ENCODE assay signal across 22 mouse cellular contexts in the genomic region with DNA sequence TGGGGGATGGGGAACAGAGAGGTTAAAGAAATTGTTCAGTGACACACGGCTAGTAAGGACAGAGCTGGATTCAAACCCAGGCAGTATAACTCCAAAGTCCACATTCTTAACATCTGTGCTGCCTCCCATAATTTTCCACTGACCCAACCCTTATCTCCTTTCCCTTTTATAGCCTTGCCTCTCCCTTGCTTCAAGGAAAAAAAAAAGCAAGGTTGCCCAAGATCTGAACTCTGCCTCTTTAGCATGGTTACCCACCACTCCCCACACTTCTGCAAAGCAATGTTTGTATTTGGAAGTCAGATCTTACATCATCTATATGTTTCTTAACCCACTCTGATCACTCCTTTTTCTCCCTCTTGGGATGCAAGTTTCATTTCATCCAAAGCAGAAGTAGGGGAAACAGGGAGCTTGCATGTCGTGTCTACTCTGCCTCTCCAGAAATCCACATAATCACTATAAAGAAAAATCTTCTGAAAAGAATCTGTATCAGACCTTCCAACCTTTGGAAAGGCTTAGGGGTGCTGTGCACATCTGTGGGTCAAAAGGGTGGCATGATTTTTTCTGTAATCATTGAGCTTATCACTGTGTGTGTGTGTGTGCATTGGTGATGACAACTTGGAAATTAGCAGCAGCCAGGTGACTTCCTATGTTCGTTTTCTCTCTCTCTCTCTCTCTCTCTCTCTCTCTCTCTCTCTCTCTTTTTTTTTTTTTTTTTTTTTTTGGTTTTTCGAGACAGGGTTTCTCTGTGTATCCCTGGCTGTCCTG. TPM values are rescaled to one million over a fixed set of nuclear protein-coding genes. Genes with fewer than 3 reads are reported as not detected.
DNase-seq lines count a peak whose midpoint lies in the region; ATAC-seq and TF ChIP-seq lines count a peak whose summit lies in the region.
"Had no signal": no experiment of that assay in that cellular context is flagged by ENCODE, and none has a peak within 500 bp of the region (broad histone marks: within the 10 kb centered on the region; RNA-seq: fewer than 3 reads in every experiment).

No protein-coding gene starts in this region.

- no peak overlapping the region for H3K27ac ChIP-seq in intestine, postnatal 0 days (ENCODE audit: low read depth, low read length)
- peak overlapping the region; percentile 84 for H3K27ac ChIP-seq in small intestine, adult 2 months (ENCODE audit: insufficient read depth, low read depth, low read length)
- no peak overlapping the region for H3K27ac ChIP-seq in liver, embryonic 12.5 days
- no peak overlapping the region for H3K27ac ChIP-seq in layer of hippocampus, adult 2 months
- H3K27ac ChIP-seq: embryonic facial prominence, embryonic 12.5 days; forebrain, embryonic 12.5 days; hindbrain, embryonic 12.5 days had no signal

- H3K4me3 ChIP-seq in intestine, postnatal 0 days (ENCODE audit: low read depth, low read length): no peak overlapping the region
- no peak overlapping the region for H3K4me3 ChIP-seq in small intestine, adult 2 months (ENCODE audit: low read depth, low read length)
- no peak overlapping the region for H3K4me3 ChIP-seq in liver, embryonic 12.5 days
- no peak overlapping the region for H3K4me3 ChIP-seq in layer of hippocampus, adult 2 months
- H3K4me3 ChIP-seq: embryonic facial prominence, embryonic 12.5 days; forebrain, embryonic 12.5 days; hindbrain, embryonic 12.5 days had no signal

- no peaks in the 10 kb centered on the region for H3K27me3 ChIP-seq in intestine, postnatal 0 days (replicated peaks; ENCODE audit: control insufficient read depth, insufficient read depth, low read length)
- H3K27me3 ChIP-seq in small intestine, adult 2 months (ENCODE audit: control insufficient read depth, insufficient read depth, low read length): no peaks in the 10 kb centered on the region
- H3K27me3 ChIP-seq in liver, embryonic 12.5 days (replicated peaks): no peaks in the 10 kb centered on the region
- H3K27me3 ChIP-seq: CH12.LX; embryonic facial prominence, embryonic 12.5 days; forebrain, embryonic 12.5 days; hindbrain, embryonic 12.5 days had no signal

- intact Hi-C loops in gastrocnemius, postnatal 14 days (cut with DNase I; ENCODE audit: low total_unique reads): no loop called here

- H3K4me2 ChIP-seq in intestine, postnatal 0 days (replicated peaks; ENCODE audit: low read depth): no peak overlapping the region
- no peak overlapping the region for H3K4me2 ChIP-seq in liver, embryonic 12.5 days
- H3K4me2 ChIP-seq: embryonic facial prominence, embryonic 12.5 days; forebrain, embryonic 12.5 days; hindbrain, embryonic 12.5 days had no signal

- peak; percentile 37 for DNase-seq in 416B (ENCODE audit: low read depth)
- no peak for DNase-seq in gastrocnemius, postnatal 14 days
- DNase-seq in layer of hippocampus, adult 2 months (ENCODE audit: low spot score in 2 of 2): no peak
- DNase-seq: adrenal gland, adult 8-10 months; adrenal gland, postnatal 36 days; cerebellum, adult 2 months; cerebellum, postnatal 10 days; gastrocnemius, postnatal 25 days; heart, adult 11 months; heart, postnatal 10 days; heart, postnatal 4 days had no signal

- H3K9ac ChIP-seq in intestine, postnatal 0 days (ENCODE audit: low read depth, low read length): no peak overlapping the region
- H3K9ac ChIP-seq in liver, embryonic 12.5 days: no peak overlapping the region
- H3K9ac ChIP-seq: embryonic facial prominence, embryonic 12.5 days; forebrain, embryonic 12.5 days; hindbrain, embryonic 12.5 days had no signal

- no peaks in the 10 kb centered on the region for H3K9me3 ChIP-seq in intestine, postnatal 0 days (ENCODE audit: control insufficient read depth)
- H3K9me3 ChIP-seq in liver, embryonic 12.5 days (replicated peaks): no peaks in the 10 kb centered on the region
- H3K9me3 ChIP-seq: embryonic facial prominence, embryonic 12.5 days; forebrain, embryonic 12.5 days; hindbrain, embryonic 12.5 days had no signal

- no peaks in the 10 kb centered on the region for H3K36me3 ChIP-seq in intestine, postnatal 0 days (ENCODE audit: control insufficient read depth, insufficient read depth)
- no peaks in the 10 kb centered on the region for H3K36me3 ChIP-seq in small intestine, adult 2 months (ENCODE audit: control insufficient read depth, insufficient read depth, low read length)
- no peaks in the 10 kb centered on the region for H3K36me3 ChIP-seq in liver, embryonic 12.5 days
- H3K36me3 ChIP-seq: embryonic facial prominence, embryonic 12.5 days; forebrain, embryonic 12.5 days; hindbrain, embryonic 12.5 days had no signal

- no peak for TF ChIP-seq CTCF in intestine, postnatal 0 days (IDR thresholded peaks at IDR 0.05; ENCODE audit: low read depth)
- no peak for TF ChIP-seq CTCF in small intestine, adult 2 months (IDR thresholded peaks at IDR 0.05; ENCODE audit: extremely low read depth, insufficient read length, insufficient replicate concordance, low read depth, low read length)
- TF ChIP-seq CTCF in layer of hippocampus, adult 2 months (conservative IDR thresholded peaks at IDR 0.05): no peak

- ATAC-seq in granulocyte monocyte progenitor cell, adult 5-6 weeks (replicated peaks; ENCODE audit: poor library complexity, severe bottlenecking): peak; percentile 96
- peak; percentile 87 for ATAC-seq in intestine, postnatal 0 days
- ATAC-seq in liver, embryonic 12.5 days: no peak
- ATAC-seq in monocyte, adult 5-6 weeks (replicated peaks; ENCODE audit: insufficient number of reproducible peaks, low FRiP score, low TSS enrichment, poor library complexity, severe bottlenecking): no peak
- ATAC-seq: forebrain, embryonic 16.5 days; hindbrain, embryonic 16.5 days had no signal

- 32% methylated on average over 3 of the region's 4 CpGs for WGBS in intestine, postnatal 0 days
- 31% methylated on average over 4 of the region's 4 CpGs for WGBS in small intestine, adult 2 months
- WGBS in liver, embryonic 12.5 days (ENCODE audit: insufficient replicate concordance): 65% methylated on average over 3 of the region's 4 CpGs

- H3K4me1 ChIP-seq in intestine, postnatal 0 days (replicated peaks; ENCODE audit: control insufficient read depth, insufficient read depth, low read length): 0 out of 2 replicates have a peak, but pooled peaks cover 10% of the 10 kb centered on the region
- H3K4me1 ChIP-seq in small intestine, adult 2 months (ENCODE audit: control insufficient read depth, insufficient read depth, insufficient read length, low read length): peaks cover 14% of the 10 kb centered on the region
- H3K4me1 ChIP-seq in liver, embryonic 12.5 days: no peaks in the 10 kb centered on the region
- H3K4me1 ChIP-seq: embryonic facial prominence, embryonic 12.5 days; forebrain, embryonic 12.5 days; hindbrain, embryonic 12.5 days had no signal

- no peak for TF ChIP-seq POLR2A in small intestine, adult 2 months (IDR thresholded peaks at IDR 0.05; ENCODE audit: low read depth, low read length)

RNA-seq across cellular contexts. Expression of a gene that starts 33.4 kb away (rescaled TPM):
- 20.1 and 20.8 TPM in 2 replicates for total RNA-seq in granulocyte monocyte progenitor cell, adult 5-6 weeks (2014; fragmentation: Nextera tagmentation)
- 11.3 and 12.4 TPM in 2 replicates for total RNA-seq in granulocyte monocyte progenitor cell, adult 5-6 weeks (2017)
- 20.9 and 24.0 TPM in 2 replicates for polyA plus RNA-seq in intestine, postnatal 0 days (2015; fragmentation: Nextera tagmentation; extraction: Ambion mirVana)
- 29.3 and 40.6 TPM in 2 replicates for polyA plus RNA-seq in small intestine, adult 2 months (2012; rRNA removed)
- total RNA-seq in gastrocnemius, postnatal 14 days (2021): 10 to 100 TPM; 41.5 to 55.1 TPM
- 13.6 and 14.2 TPM in 2 replicates for polyA plus RNA-seq in liver, embryonic 12.5 days (2016; fragmentation: Nextera tagmentation; extraction: Ambion mirVana)
- 12.1 to 17.2 TPM (median 12.3 TPM) in 3 replicates for total RNA-seq in monocyte, adult 5-6 weeks (2017)
- 100 to 1,000 TPM; 160 TPM for total RNA-seq in layer of hippocampus, adult 2 months (2021)

Comparison
In these comparisons a context has a peak if more than half of its experiments do, and no peak if none do; other contexts are left out.
1. ATAC-seq: peak in granulocyte monocyte progenitor cell, adult 5-6 weeks (single experiment) and intestine, postnatal 0 days (single experiment); none in liver, embryonic 12.5 days (single experiment) and monocyte, adult 5-6 weeks (single experiment).